Mouse (Mus musculus) gonadal fat pad, adult 2 months (tissue): ENCODE measurements around the gene Krt80. TPM values are rescaled to one million over a fixed set of nuclear protein-coding genes. Genes with fewer than 3 reads are reported as not detected.

Experiments
- DNase-seq: peaks from one replicate; pipeline ENCODE4 v3.0.0-alpha.2; 2012; ENCODE audit warnings: low read depth
- polyA plus RNA-seq: library from polyadenylated mRNA; depleted of rRNA; stranded (reverse); fragments of >200 nt; gene quantifications from 2 replicates; pipeline ENCODE4 v1.2.3, GENCODE M21; 2012; rRNA removed

Krt80 gene
- polyA plus RNA-seq: 4.2 and 5.1 TPM in 2 replicates

DNA sequence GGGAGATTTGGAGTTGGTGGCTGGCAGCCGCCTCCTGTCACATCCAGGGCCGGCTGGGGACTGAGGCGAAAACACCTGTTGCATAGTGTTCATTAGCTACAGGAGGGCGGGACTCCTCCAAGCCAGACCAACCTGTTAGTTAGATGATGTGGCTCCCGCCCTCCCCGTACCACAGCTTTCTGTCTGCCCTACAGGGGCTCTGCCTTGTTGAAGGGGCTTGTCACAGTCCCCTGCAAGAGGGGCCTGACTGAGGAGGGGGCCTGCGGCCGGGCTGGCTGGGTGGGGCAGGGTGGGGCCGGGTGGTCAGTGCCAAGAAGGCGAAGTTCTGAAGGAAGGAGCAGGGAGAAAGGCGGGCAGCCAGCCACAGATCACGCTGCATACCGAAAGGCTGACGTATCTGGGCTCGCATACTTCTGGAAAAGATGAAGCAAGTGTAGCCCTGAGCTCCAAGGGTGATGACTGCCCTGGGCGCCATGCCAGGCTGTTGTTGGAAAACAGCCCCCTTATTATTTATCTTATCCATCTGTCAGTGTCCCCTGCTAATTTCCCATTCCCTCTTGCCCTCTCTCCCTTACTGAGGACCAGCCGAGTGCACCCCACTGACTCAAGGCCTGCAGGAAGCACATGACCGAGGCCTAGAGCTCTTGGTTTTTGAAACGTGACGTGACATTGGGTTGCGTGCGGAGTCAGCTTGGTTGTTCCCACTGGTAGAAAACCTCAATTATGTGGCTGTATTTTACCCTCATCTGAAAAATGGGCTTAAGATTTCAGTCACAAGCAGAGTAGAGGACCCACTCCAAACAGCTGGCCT, at the start of gene Krt80:
Krt80 (minus strand) TSS at position 62 of the 811 bp plus-strand sequence.
- no peak for DNase-seq

- no peak for DNase-seq
Observed at GRCm38 (mm10) chr15:101418950-101419349, 49.0 kb upstream of the Krt80 start.

DNA sequence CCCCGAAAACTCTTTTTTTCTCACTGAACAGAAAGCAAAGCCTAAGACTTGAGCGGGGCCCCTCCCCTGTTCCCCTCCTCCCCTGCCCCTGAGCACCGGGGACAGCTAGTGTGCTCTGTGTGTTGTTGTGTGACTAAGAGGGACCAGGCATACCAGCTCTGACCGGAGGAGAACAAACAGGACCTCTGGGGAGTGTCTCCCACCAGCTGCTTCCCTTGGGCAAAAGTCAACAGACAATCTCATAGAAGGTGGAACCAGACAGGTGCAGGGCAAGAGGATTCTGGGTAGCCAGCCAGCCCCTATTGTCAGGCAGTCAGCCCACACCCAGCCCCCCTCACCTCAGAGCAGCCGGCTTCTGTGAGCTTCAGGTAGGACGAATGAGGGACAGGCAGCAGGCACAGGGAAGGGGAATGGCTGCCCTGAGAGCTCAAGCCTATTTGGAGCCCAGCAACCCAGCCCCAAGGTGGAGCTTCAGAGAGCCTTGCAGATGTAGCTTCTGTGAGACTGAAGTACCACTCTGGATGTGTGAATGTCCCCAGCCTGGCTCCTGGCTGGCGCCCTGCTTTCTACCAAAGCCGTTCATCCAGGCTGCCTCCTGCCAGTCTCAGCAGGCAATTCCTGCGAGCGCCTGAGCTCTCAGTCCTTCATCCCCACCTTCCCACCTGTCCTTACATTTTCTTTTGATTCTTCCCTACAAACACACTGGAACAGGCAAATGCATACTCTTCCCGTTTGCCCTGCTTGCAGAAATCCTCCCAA, 45.0 kb upstream of the Krt80 start:
- no peak for DNase-seq

- no peak for DNase-seq
Observed at GRCm38 (mm10) chr15:101413916-101414635, 44.1 kb upstream of the Krt80 start.

- no peak for DNase-seq
Observed at GRCm38 (mm10) chr15:101412188-101412587, 42.2 kb upstream of the Krt80 start.

DNA sequence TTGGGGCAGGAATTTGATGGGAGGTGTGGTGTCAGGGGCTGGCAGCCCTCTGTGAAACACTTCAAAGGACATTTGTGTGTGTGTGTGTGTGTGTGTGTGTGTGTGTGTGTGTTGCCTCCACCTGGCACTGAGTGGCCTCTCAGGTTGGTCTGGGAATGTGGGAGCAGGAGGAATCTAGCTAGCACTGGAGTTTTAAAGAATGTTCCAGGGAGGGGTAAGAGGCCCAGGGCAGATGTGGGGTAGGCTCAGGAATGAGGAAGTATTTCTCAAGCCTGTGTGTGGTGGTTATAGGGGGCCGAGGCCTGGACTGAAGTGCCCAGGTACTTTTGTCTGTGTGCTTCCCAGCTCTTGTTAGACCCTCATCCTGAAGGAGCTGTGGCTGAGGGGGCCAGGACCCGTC, 40.8 kb upstream of the Krt80 start, which contains the start of gene Krt7:
Krt7 (plus strand) TSS at position 269 of the 400 bp plus-strand sequence.
- no peak for DNase-seq

- no peak for DNase-seq
Observed at GRCm38 (mm10) chr15:101398269-101398668, 28.3 kb upstream of the Krt80 start.

- no peak for DNase-seq
Observed at GRCm38 (mm10) chr15:101397683-101398082, 27.7 kb upstream of the Krt80 start.

- DNase-seq: no peak
Observed at GRCm38 (mm10) chr15:101396921-101397320, 27.0 kb upstream of the Krt80 start.

DNA sequence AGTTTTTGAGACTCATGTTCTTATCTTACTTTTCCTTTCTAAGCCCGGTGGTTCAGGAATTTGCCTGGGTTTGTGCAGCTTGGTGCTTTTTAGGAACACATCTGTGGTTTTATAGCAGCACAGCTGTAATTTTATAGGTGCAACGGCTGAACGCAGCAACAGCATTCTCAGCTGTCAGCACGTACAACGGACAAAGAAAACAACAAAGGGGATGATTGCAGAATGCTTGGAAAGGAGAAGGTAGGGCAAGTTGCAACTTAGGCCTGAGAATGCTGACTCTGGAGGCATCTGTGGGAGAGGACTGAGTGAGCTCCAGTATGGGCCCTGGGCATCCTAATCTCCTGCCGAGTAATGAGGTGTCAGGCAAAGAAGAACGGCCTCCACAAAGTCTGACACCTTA, 26.5 kb upstream of the Krt80 start:
- no peak for DNase-seq

DNA sequence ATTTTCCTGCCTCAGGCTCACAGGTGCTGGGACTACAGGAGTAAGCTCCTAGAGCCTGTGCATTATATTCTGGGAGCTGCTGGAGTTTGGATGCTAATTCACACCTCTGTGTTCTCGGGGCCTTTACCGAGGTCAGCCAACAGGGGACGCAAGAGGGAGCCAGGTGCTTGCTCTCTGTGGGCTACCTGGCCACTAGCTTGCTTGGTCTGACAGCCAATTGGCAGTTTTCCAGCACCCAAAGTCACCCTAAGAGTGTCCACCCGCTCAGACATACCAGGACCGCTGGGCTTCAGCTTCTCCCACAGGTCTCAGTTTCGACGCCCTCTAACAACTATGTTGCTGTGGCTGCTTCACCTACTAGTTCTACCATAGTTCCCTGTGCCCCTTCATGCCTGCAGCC, 24.9 kb upstream of the Krt80 start:
- DNase-seq: no peak

DNA sequence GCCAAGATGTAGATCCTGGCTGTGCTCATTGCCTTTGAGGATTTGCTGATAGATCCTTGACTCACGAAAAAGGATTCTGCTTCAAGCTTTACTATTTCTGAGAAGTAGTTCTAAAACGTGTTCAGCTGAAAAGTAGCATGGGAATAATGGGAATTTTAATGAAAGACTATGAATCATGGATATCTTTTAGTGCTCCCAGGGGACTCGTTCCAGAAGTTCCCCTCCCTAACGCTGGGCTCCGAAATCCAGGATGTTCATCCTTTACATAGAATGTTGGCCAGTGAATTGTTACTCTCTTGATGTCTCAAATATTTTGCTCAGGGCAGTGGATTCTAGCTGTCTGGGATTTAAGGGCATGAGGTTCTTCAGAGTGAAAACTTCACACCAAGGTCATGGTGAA, 22.3 kb upstream of the Krt80 start:
- no peak for DNase-seq

DNA sequence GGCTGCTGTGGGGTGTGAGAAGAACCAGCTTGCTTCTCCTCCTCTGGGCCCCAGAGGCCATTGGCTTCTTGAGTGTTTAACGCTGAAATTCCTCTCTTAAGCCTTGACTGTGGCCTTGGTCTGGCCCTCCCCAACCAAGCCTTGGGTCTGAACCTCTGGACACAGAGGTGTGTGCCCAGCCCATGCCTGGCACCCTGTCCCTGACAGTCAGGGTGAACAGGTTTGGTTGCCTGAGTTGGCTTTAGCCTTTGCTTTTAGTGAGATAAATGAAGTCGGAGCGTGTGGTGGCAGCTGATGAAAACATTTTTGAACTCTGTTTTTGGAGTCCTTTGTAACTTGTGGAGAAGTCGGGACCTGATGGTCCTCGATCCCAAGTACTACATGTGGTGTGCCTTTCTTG, 20.2 kb upstream of the Krt80 start:
- no peak for DNase-seq

GRCm38 (mm10) chr15:101388034-101388541, 18.1 kb upstream of the Krt80 start:
- DNase-seq: no peak

DNA sequence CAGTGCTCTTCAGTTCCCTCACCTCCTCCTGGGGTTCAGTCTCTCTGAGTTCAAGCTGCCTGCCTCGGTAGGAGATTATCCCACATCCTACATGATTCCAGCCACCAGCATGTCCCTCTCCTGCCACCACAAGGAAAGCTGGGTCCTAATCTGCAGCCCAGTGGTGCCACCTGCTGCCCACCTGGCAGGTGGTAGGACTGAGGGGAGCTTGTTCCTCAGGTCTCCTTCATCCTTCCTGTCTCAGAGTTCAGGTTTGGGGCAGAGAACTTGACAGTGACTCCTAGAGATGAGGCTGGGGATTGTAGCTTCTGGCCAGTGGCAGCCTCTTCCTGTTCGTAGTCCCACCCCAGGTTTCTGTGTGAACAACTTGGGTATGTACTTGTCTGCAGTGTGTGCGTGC, 17.2 kb upstream of the Krt80 start:
- no peak for DNase-seq

- no peak for DNase-seq
Observed at GRCm38 (mm10) chr15:101385064-101385463, 15.1 kb upstream of the Krt80 start.

- no peak for DNase-seq
Observed at GRCm38 (mm10) chr15:101384610-101385009, 14.6 kb upstream of the Krt80 start.

GRCm38 (mm10) chr15:101382811-101383210, 12.8 kb upstream of the Krt80 start:
- no peak for DNase-seq

DNA sequence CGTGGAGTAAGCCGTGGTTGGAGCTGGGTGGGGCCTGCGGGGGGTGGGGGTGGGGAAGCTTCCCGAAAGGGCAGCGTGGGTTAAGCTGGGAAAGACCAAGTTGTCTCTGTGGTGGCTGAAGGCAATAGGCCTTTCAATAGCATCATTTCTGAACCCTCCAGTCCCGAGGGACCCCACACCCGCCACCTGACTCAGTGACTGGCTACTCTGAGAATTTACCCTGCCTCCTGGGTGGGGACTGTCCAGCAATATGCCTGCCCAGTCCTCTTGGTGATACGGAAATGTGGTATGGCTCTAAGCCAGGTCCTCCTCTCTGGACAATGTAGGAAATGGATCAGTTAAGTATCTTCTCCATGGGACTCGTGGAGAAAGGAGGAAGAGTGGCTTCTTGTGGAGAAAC, 11.8 kb upstream of the Krt80 start:
- no peak for DNase-seq

DNA sequence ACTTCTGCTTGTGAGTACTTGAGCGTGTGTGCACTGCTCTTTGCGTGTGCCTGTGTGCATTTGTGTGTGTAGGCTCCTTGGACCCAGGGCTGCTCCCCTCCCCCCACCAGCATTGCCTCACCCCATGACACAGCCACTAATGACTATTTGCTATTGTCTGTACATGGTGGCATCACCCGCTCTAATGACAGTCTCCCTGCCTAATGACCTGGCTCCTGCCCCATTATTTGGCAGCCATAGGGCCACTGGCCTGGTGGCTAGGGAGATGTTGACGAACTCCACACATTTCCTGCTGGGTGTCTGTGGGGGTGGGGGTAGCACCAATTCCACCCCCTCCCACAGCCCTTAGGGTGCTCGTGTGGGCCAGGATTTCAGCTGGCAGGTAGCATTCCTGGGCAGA, 8.7 kb upstream of the Krt80 start:
- no peak for DNase-seq

DNA sequence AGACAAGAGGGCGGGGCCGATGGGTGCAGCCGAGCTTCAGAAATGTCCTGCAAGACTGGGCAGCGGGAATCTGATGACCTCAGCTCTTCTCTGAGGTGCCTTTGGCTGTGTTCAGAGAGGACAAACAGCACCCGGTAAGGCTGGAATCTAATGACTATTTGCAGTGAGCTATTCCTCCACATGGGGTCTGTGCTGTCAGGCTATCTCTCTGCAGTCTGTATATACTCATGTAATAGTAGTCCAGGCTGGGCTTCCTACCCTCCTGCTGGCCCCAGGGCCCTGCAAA, 6.8 kb upstream of the Krt80 start:
- DNase-seq: no peak
